In genomic region chr11:97432015-97432414, GRCm38 (mm10) we compare ENCODE assay signal across 9 mouse cellular contexts. TPM values are rescaled to one million over a fixed set of nuclear protein-coding genes. Genes with fewer than 3 reads are reported as not detected.
A peak's percentile ranks its signal among the peaks of the same experiment; 100 is the strongest.
DNase-seq lines count a peak whose midpoint lies in the region; ATAC-seq and TF ChIP-seq lines count a peak whose summit lies in the region.
"Had no signal": no experiment of that assay in that cellular context is flagged by ENCODE, and none has a peak within 500 bp of the region (broad histone marks: within the 10 kb centered on the region; RNA-seq: fewer than 3 reads in every experiment).

No protein-coding gene starts in this region.

- intact Hi-C loops in heart, adult 2 months (cut with DNase I): loop anchor here (1.0 kb wide), 2 partner anchors 24 to 37 kb away; no protein-coding TSS in a partner anchor
- intact Hi-C loops in heart, postnatal 25 days (cut with DNase I): loop anchor here (1.0 kb wide), 1 partner anchor 37 kb away; no protein-coding TSS in a partner anchor

- no peak for TF ChIP-seq POLR2A in heart, adult 2 months (IDR thresholded peaks at IDR 0.05; ENCODE audit: insufficient read depth, low read depth, low read length)
- TF ChIP-seq POLR2A in cortical plate, adult 2 months (IDR thresholded peaks at IDR 0.05; ENCODE audit: extremely low read depth, insufficient read depth, low read length): no peak

- DNase-seq in heart, adult 2 months: peak; percentile 71 to 84
- no peak for DNase-seq in heart, postnatal 25 days (ENCODE audit: low spot score)
- peak; percentile 76 for DNase-seq in 416B (ENCODE audit: low read depth)
- DNase-seq in T-cell, adult 2 months (ENCODE audit: low spot score): peak; percentile 73
- peak; percentile 82 to 88 for DNase-seq in spleen, postnatal 10 days (ENCODE audit: low spot score in 2 of 2)

- no peak overlapping the region for H3K4me3 ChIP-seq in heart, adult 2 months
- H3K4me3 ChIP-seq in cortical plate, adult 2 months (ENCODE audit: insufficient read depth, low read length): no peak overlapping the region
- no peak overlapping the region for H3K4me3 ChIP-seq in liver, embryonic 15.5 days (replicated peaks)
- H3K4me3 ChIP-seq: limb, embryonic 15.5 days had no signal

- no peaks in the 10 kb centered on the region for H3K79me2 ChIP-seq in heart, adult 2 months (replicated peaks; ENCODE audit: control insufficient read depth, insufficient read depth, low read length)

- H3K36me3 ChIP-seq in heart, adult 2 months (ENCODE audit: control insufficient read depth, insufficient read depth, low read length): no peaks in the 10 kb centered on the region
- H3K36me3 ChIP-seq in liver, embryonic 15.5 days (replicated peaks): no peaks in the 10 kb centered on the region
- H3K36me3 ChIP-seq: limb, embryonic 15.5 days had no signal

- H3K9me3 ChIP-seq in liver, embryonic 15.5 days (replicated peaks): no peaks in the 10 kb centered on the region
- H3K9me3 ChIP-seq: limb, embryonic 15.5 days had no signal

- ATAC-seq in liver, embryonic 15.5 days (ENCODE audit: insufficient read depth): no peak
- ATAC-seq in inflammation-experienced regulatory T-cells, adult 6 months: no peak

- H3K4me2 ChIP-seq in liver, embryonic 15.5 days: 0 out of 2 replicates have a peak overlapping the region, but pooled peaks have one; percentile 7
- H3K4me2 ChIP-seq: limb, embryonic 15.5 days had no signal

- WGBS in heart, adult 2 months: 12% methylated on average over 3 of the region's 3 CpGs
- WGBS in liver, embryonic 15.5 days (ENCODE audit: insufficient replicate concordance): 6% methylated on average over 3 of the region's 3 CpGs

- peaks cover 20% of the 10 kb centered on the region for H3K4me1 ChIP-seq in heart, adult 2 months (ENCODE audit: control insufficient read depth, insufficient read depth, low read length)
- peaks cover 4% of the 10 kb centered on the region for H3K4me1 ChIP-seq in cortical plate, adult 2 months (ENCODE audit: control insufficient read depth, insufficient read depth, low read length)
- H3K4me1 ChIP-seq in liver, embryonic 15.5 days (replicated peaks): peaks cover 91% of the 10 kb centered on the region

- no peak overlapping the region for H3K9ac ChIP-seq in heart, adult 2 months (ENCODE audit: low read depth, low read length)
- peak overlapping the region; percentile 23; the same call in 1 of the 2 replicates for H3K9ac ChIP-seq in liver, embryonic 15.5 days
- H3K9ac ChIP-seq: limb, embryonic 15.5 days had no signal

- no peaks in the 10 kb centered on the region for H3K27me3 ChIP-seq in heart, adult 2 months (ENCODE audit: control insufficient read depth, insufficient read depth, low read length)
- no peaks in the 10 kb centered on the region for H3K27me3 ChIP-seq in liver, embryonic 15.5 days
- H3K27me3 ChIP-seq: limb, embryonic 15.5 days had no signal

- TF ChIP-seq CTCF in heart, adult 2 months (IDR thresholded peaks at IDR 0.05): peak; percentile 100
- peak; percentile 89 for TF ChIP-seq CTCF in cortical plate, adult 2 months (IDR thresholded peaks at IDR 0.05; ENCODE audit: extremely low read depth, insufficient read depth, low read length)

- no peak overlapping the region for H3K27ac ChIP-seq in heart, adult 2 months
- H3K27ac ChIP-seq in cortical plate, adult 2 months (ENCODE audit: insufficient read depth, low read length): no peak overlapping the region
- H3K27ac ChIP-seq in liver, embryonic 15.5 days (replicated peaks): peak overlapping the region; percentile 66
- H3K27ac ChIP-seq: limb, embryonic 15.5 days had no signal

- TF ChIP-seq EP300 in heart, adult 2 months (IDR thresholded peaks at IDR 0.05; ENCODE audit: insufficient read depth, low read depth, low read length): peak; percentile 96

RNA-seq across cellular contexts. Expression of gene Arhgap23, which starts 16.7 kb away (rescaled TPM):
- 10 to 100 TPM; 12.8 to 13.7 TPM for total RNA-seq in heart, adult 2 months (2021)
- polyA plus RNA-seq in heart, adult 2 months (2012; rRNA removed): 18.4 and 19.2 TPM in 2 replicates
- 10 to 100 TPM; 14.8 to 19.4 TPM for total RNA-seq in heart, postnatal 25 days (2021)
- 70.2 and 71.5 TPM in 2 replicates for polyA plus RNA-seq in cortical plate, adult 2 months (2012; rRNA removed)
- polyA plus RNA-seq in liver, embryonic 15.5 days (2015; fragmentation: Nextera tagmentation; extraction: Ambion mirVana): 6.6 and 9.4 TPM in 2 replicates
- not detected for polyA plus RNA-seq in inflammation-experienced regulatory T-cells, adult 6 months (2017; shearing (Covaris generic))
